Mouse (Mus musculus) myocyte (in vitro differentiated cells): ENCODE data around the gene Mlph.

ENCODE experiments used
- CEBPB ChIP-seq: IDR thresholded peaks from 2 replicates; pipeline ENCODE4 v1.6.1; 2011; ENCODE audit warnings: mild to moderate bottlenecking, moderate library complexity; ENCODE audit not compliant: poor library complexity, insufficient read depth, severe bottlenecking
- E2F4 ChIP-seq: IDR thresholded peaks from one replicate; pipeline ENCODE4 v1.6.1; 2011; ENCODE audit warnings: mild to moderate bottlenecking, control low read depth, moderate library complexity; ENCODE audit not compliant: insufficient read depth
- MAX ChIP-seq: IDR thresholded peaks from one replicate; pipeline ENCODE4 v1.6.1; 2011; ENCODE audit warnings: low read depth, mild to moderate bottlenecking, control low read depth
- MYOD1 ChIP-seq, 3 experiments: IDR thresholded peaks; one replicate each; pipeline ENCODE4 v1.6.1; 2011; ENCODE audit warnings: control low read depth in 2 of 3, low read depth in 2 of 3, mild to moderate bottlenecking in 2 of 3, moderate library complexity in 1 of 3; ENCODE audit not compliant: insufficient read length in 2 of 3, control insufficient read depth in 1 of 3
- MYOG ChIP-seq, 3 experiments: IDR thresholded peaks; one replicate each; pipeline ENCODE4 v1.6.1; 2011; ENCODE audit warnings: control low read depth in 2 of 3, low read depth in 2 of 3, mild to moderate bottlenecking in 2 of 3; ENCODE audit not compliant: insufficient read length in 2 of 3, control insufficient read depth in 1 of 3, insufficient read depth in 1 of 3
- POLR2A ChIP-seq: IDR thresholded peaks from one replicate; pipeline ENCODE4 v1.6.1; 2011; ENCODE audit warnings: low read depth, mild to moderate bottlenecking, control low read depth, moderate library complexity; ENCODE audit not compliant: insufficient read length
- POLR2AphosphoS2 ChIP-seq: IDR thresholded peaks from one replicate; pipeline ENCODE4 v1.6.1; 2011; ENCODE audit warnings: low read depth, control low read depth; ENCODE audit not compliant: insufficient read length
- REST ChIP-seq: IDR thresholded peaks from one replicate; pipeline ENCODE4 v1.6.1; 2011; ENCODE audit warnings: mild to moderate bottlenecking, control low read depth, moderate library complexity; ENCODE audit not compliant: insufficient read depth, insufficient read length
- SRF ChIP-seq: IDR thresholded peaks from one replicate; pipeline ENCODE4 v1.6.1; 2011; ENCODE audit warnings: low read depth; ENCODE audit not compliant: control insufficient read depth, insufficient read length
- TCF12 ChIP-seq: IDR thresholded peaks from one replicate; pipeline ENCODE4 v1.6.1; 2011; ENCODE audit warnings: mild to moderate bottlenecking, control low read depth; ENCODE audit not compliant: poor library complexity, insufficient read depth, severe bottlenecking
- TCF3 ChIP-seq: IDR thresholded peaks from one replicate; pipeline ENCODE4 v1.6.1; 2011; ENCODE audit warnings: low read depth, control low read depth; ENCODE audit not compliant: insufficient read length
- USF1 ChIP-seq: IDR thresholded peaks from one replicate; pipeline ENCODE4 v1.6.1; 2011; ENCODE audit warnings: low read depth, mild to moderate bottlenecking, control low read depth, moderate library complexity

DNA sequence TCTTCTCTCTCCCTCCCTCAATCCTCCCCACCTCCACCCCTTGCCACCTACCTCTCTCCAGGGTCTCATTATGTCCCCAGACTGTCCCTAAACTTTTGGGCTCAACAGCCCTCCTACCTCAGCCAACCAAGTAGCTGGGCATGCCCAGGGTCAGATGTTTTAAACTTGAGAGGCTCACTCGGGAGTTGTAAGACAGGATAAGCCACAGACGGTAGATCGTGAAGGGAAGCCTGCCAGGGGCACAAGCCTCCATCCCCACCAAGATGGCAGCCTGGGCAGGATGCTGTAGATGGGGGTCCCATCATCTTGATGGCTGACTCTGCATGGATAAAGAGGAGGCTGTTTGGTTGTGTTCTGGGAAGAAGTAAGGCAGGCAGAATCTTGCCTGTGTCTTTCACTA lies 12.1 kb upstream of the Mlph start:
- TF ChIP-seq REST: no peak
- TF ChIP-seq MAX: no peak
- TF ChIP-seq POLR2A: no peak
- no peak for TF ChIP-seq POLR2AphosphoS2
- no peak for TF ChIP-seq CEBPB
- no peak for TF ChIP-seq TCF3
- TF ChIP-seq MYOD1 (IDR thresholded peaks at IDR 0.05; ENCODE audit: control insufficient read depth in 1 of 3, insufficient read length in 2 of 3, low read depth in 2 of 3): no peak
- TF ChIP-seq E2F4: no peak
- TF ChIP-seq SRF: no peak
- no peak for TF ChIP-seq TCF12
- TF ChIP-seq USF1: no peak
- no peak for TF ChIP-seq MYOG (IDR thresholded peaks at IDR 0.05; ENCODE audit: control insufficient read depth in 1 of 3, insufficient read depth in 1 of 3, insufficient read length in 2 of 3, low read depth in 2 of 3)
